Mouse (Mus musculus): ENCODE measurements at regions not wholly inside any gene's neighbourhood (a gene's known extent, or its start where the extent isn't known, plus 50 kb on each side); places are given as distances from the start of the nearest gene placed in this dataset.

DNA sequence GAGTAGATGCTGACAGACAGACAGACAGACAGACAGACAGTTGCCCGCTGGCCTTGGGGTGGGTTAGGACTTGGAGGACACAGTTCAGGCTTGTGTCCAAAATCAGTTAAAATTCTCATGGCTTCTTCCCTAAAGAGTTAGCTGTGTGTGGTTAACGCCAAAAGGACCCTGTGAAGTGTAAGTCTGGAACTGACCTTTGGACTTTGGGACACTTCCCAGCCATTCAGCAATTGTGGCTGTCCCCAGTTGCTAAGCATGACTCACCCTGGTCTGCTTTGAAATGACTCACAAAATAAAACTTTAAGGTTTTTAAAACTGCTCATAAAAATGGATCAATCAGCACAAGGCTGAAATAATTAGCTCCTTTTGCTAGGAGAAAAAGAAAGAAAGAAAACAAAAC, 220.5 kb upstream of the Vstm2b start:
- peak; percentile 54 for DNase-seq

DNA sequence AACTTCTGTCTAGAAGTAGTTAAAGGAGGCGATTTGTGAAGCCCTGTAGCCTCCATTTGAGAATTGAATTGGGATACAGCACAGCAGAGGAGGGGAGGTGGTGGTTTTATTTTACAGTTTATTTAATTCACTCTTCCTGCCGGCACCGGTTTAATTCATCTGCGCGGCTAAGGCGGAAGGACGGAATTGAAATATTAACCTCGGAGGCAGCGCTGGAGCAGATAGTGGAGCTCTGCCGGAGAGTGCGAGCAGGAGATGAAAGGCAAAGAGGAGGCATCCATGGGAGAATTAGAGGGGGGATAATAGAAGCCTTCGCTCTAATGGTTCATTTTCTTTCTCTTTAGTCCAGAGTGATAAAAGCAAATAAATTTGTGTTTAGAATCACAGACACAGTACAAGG, 217.6 kb upstream of the Vstm2b start:
- DNase-seq: peak; percentile 27

DNA sequence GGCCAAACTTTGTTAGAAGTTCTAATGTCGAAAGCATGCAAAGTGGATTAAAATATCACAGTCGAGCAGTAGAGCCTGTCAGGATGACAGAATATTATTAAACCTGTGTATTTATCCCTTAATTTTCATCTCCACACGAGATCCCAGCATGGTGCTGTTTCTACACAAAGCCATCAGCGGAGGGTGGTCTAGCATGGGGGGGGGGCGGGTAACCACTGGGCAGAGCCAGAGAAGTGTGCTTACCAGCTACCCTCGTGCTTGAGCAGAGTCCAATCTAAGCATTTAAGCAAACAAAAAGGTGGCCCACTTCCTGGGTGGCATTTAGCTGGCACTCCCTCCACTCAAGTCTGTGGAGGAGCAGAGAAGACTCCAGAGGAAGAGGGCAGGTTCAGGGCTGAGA, 217.1 kb upstream of the Vstm2b start:
- no peak for DNase-seq

DNA sequence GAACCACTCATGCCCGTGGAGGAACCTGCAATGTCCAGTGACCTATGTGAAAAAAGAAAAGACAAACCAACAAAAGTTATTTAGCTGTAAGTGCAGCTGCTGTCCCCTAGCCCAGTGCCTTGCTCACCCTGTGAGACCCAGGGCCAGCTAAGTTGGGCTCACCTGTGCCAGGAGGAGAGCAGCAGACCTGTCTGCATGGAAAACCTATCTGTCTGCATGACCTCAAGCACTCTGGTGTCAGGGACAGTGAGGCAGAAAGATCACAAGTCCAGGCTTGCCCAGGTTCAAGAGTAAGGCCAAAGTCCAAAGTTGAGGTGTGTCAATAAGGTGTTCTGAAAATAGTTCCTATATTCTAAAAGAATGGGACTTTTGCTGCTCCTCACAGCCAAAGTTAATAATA, 215.0 kb upstream of the Vstm2b start:
- DNase-seq: peak; percentile 53

DNA sequence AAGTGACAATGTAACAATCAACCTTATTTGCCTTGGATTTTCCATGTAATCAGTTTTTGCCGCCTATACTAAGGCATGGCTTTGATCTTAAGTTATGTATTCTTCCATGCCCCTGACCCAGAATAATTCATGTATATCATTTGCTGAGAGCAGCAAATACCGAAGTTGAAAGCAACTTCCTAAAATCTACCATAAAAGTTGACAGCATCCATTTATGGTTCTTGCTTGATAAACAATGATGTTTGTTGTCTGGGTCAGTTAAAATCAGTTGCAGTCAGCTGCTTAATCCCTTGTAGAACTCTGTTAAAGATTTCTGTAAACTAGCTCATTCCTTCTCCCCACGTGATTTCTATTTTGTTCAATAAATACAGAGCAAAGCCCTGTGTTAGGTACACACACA, 214.5 kb upstream of the Vstm2b start:
- no peak for DNase-seq

DNA sequence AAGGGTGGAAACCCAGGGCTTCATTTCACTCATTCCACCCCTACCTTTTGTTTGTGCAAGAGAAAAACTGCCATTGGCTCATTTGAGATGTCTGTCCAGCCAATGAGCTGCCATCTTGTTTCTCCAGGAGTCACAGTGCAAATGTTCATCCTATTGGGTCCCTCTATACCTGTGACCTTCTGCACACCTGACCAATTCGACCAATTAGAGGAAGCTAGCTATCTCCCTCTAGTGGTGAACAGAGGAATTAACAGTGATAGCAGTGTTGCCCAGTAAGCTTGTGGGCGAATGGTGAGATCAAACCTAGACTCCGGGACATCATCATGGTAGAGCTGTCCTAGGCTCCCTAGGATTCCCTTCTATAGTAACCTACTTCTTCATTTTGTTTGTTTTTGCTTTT, 211.1 kb upstream of the Vstm2b start:
- no peak for DNase-seq

DNA sequence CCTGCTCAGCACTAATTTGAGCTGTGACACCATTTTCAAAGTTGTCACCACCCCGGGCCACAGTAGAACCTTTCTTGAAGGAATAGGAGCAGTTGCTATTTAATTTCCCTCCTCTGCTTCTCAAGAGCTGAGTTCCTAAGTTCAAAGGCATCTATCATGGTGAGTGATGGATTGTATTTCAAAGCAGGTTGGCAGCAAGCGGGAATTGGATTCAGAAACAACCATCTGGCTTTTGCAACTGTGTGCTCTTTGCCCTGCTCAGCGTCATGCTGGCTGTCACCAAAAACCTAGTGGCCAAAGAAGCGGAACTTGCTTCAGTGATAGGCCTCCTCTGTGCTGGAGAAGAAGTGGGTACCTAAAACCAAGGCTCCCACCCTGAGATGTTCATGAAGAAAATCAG, 209.6 kb upstream of the Vstm2b start:
- DNase-seq: no peak

DNA sequence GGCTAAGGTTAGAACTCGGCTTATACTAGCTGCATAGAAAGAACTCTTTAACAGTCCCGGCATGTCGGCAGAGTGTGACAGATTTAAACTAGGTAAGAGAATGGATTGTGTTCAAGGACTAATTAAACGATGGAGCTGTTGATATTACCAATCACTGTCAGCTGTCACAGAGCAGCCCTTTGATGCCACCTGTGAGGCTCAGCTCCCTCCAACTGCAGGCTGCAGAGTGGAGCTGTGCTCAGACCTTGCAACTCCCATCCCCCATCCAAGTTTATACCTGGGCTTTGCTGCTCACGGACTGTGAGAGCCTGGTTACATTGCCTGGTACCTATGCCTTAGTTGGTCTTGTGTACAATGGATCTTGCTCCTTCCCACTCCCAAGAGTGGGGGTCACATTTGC, 204.4 kb upstream of the Vstm2b start:
- DNase-seq: no peak

DNA sequence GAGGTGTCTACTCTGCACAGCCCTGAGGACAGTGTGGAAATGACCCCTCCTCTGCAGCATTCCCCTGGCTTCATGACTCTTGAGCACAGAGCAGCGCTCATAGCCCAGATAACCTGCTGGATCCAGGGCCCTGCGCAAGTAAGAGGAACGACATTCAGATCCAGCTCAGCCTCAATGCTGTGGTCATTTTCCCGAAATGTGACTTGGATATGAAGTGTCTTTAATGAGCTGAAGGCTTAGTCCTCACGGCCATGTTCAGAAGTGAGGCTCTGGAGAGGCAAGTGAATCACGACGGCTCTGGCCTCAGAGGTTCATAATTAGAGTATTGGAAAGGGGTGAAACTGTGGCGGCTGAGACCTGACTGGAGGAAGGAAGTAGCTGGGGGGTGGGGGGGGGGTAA, 200.6 kb upstream of the Vstm2b start:
- no peak for DNase-seq

DNA sequence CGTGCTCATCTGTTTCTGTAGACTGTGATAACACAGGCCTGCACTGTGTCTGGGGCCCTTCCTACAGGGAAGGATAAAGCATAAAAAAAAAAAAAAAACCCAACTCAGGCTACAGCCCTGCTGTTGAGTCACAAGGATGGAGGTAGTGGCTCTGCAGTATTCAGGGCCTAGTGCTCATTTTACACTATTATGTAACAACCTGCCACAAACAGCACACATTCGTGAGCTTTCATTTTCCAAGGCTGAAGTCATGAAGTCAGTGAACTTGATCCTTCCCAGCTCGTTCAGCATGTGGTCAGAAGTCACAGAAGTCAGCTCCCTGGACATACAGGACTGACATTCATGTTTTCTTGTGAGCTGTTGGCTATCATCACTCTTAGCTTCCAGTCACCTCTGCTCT, 199.8 kb upstream of the Vstm2b start:
- DNase-seq: no peak

DNA sequence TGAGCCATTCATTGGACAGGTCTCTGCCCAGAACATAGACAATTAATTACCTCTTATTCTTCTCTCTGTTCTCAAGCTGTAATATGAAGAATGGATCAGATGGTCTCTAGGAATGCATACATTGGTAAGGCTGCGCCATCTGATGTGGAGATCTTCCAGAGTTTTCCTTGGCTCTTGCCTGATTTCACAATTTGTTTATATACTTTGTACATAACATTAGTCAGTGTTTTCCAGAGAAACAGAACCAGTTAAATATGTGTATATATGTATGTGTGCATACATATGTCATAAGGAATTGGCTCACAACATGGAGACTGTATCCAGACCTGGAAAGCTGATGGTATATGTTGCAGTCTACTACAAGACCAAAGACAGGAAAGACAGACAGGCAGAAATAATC, 198.5 kb upstream of the Vstm2b start:
- DNase-seq: no peak

DNA sequence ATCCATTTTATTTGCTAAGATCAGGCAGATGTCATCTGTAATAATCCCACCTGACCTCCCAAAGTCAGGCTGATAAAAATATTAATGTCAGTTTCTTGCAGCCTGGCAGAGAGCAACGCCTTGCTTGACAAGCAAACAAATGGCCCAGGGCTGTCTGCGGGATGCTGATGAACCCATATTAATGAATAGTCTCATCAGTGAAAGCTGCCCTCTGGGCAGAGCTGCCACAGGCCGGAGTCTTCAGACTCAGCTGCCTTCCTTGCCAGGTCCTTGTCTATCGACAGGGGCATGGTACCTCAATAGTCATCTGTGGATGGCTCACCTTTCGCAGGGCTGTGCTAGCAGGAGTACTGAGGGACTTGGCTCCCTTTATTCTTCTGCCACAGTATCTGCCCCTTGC, 197.5 kb upstream of the Vstm2b start:
- DNase-seq: no peak

DNA sequence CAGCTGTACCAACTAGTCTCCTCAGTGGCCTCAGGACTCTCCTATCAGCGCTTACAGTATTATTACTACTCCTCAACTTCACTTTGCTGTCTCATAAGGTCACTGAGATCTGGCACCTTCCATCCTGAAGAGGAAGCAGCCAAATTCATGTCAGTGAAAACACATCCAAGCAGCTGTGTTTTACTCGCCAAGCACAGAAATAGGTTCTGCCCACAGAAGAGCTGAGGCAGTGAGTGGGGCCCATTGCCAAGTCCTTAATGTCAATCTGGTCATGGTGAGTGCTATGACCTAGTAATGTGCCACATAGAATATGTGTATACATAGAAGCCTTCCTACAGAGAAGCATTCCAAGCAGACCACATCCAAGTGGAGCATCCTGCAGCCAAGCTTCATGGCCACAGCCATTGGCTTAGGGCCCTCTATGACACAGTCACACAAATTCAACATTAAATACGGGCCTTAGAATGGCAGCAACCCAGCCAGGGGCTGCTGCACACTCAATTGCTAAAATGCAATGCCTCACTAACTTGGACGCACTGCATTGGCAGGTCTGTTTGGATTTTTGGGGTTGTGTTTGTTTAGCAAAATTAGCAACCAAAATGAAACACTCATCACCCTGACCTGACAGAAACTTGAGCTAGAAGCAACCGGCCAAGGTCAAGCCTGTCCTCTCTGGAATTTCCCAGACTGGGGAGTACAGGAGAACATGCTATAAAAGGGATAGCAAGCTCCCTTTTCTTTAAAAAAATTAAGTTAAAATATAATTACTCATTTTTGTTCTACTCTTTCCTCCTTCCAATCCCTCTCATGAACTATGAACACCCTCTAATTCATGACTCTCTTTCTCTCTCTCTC, 195.7 kb upstream of the Vstm2b start:
- no peak for DNase-seq

DNA sequence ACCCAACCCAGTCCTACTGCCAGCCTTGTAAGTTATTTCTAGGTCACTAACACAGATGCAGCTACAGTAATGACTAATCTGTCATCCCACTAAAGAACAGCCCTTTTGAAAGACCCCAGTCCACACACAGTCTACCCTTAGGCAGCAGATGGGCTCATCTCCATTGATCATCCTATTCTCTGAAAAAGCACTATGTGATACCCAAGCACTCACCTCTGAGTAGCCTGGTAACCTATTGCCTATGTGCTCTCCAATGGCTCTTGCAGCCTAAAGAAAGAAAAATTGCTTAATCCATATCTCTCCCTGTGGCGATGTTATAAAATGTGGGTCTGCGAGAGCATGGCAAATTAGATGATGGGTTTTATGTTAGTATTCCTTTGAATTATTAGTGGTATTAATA, 189.9 kb upstream of the Vstm2b start:
- DNase-seq: no peak

DNA sequence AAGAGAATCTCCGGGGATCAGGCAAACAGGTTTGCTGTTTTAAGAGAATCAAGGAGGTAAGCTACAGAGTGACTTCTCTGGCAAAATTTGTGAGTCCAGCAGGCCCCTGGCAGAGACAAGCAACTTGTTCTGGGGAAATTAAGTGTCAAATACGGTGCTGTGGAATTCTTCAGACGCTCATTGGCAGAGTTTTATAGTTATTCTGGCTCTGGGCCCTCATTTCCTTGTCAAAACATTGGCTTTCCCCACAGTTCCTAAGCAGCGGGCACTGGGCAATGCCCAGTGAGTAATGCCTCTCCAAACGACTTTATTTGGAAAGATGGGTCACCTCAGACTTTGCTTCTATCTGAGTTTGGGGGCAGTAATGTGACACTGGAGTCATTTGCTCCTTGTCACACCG, 180.1 kb upstream of the Vstm2b start:
- DNase-seq: no peak

DNA sequence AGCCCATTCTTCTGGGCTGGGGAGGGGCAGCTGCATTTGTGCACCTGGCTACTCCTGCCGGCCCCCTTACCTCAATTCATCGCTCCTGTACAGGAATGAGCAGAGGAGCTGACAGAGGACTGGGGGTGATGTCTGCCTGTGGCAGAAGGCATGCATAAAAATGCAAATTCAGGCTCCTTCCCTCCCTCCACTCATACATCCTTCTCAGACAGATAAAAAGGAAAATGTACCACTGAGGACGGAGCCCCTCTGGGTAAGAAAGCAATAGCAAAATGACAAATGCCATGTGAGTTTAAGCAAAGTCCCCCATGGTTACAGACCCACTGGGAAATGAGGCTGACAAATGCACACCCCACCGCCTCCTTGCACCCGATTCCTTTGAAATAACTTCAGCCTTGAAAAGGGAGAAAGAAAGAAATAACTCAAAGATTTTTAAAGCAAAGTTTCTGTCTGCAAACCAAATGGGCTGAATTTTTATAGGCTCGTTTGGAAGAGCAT, 161.1 kb upstream of the Vstm2b start:
- DNase-seq: no peak

DNA sequence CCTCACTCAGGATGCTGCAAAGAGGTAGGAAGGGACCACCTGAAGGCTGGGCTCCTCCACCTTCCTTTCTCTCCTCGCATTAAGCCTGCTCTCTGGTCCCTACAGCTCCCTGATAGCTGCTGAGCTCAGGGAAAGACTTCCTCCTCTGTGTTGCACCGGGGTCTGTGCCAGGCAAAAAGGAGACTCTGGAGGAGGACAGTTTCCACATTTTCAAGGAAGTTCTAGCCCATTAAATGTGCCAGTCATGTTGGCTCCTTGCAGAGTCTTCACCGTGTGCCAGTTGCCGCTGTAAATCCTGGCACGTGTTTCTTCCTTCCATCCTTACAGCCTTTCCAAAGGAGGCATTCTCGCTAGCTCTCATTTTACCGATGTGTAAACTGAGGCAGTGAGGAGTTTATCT, 160.6 kb upstream of the Vstm2b start:
- no peak for DNase-seq

DNA sequence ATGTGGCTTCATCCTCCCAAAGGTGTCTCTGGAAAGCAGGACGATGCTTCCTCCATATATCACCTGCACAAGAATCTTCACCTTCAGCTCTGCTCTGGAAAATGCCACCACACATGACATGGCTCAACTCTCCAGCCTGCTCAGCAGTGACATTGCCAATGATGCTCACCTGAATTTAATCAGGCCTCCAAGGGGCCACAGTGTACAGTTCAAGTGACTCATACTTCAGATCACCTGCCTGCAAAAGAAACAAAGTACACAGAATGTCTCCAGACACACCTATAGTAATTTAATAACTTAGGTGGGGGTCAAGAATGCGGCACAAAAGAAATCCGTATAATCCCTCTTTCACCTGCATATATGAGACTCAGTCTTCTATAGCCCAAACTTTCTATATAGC, 160.0 kb upstream of the Vstm2b start:
- no peak for DNase-seq

DNA sequence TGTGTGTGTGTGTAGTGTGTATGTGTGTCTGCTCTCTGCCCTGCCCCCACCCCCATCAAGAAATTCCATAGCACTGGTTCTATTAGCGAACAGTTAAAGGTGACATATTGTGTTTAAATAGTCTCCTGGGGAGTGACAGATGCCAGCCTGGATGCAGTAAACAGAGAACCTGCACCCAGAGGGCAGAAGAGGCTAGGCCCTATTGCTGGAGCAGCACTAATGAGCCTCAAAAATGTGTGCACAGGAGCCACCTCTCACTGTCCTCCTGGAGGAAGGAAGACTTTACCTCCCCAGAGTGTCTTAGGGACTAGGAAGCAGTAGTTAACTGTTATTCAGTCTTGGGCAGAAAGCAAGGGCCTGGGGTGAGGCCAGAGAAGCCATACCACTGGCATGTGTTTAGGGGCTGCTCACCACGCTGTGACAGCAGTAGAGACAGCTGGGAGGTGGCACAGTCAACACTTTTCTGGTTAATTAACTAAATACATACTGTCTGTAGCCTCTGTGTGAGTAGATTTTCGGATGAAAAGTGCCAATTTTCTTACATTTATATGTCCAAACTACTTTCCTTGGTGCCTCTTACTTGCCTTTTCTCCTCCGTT, 155.5 kb upstream of the Vstm2b start:
- DNase-seq: no peak

DNA sequence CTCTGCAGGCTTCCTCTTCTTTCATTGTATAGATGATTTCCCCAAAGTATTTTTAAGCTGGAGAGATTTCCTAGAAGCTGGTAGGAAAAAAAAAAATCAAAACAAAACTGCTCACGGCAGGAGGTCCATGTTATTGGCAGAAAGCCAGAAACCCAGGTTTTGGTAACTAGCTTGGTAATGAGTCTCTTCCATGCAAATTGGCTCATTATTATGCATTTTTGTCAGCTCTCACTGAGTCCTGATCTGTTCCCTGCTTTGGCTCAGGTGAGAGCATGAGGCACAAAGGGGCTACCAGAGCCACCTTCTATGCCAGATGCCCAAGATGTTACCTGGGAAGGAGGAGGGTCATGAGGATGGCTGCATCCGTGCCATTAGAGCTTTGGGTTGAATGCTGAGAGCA, 146.3 kb upstream of the Vstm2b start:
- peak; percentile 9 for DNase-seq

DNA sequence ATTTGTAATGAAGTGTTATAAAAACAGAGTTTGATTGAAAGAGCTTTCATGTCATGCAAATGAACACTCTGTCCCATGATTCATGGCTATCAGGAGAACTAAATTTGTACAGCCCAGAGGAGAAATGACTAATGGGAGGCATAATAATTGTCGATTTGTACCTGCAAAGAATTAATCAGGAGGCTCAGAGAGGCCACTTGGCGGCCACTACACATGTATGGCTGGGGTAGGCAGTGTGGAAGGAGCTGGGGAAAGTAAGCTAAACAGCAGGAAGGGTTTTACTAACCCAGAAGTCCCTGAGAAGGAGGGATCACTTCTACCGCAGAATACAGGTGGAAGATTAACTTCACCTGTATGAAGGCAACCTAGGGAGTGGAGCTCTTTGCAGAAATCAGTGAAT, 145.9 kb upstream of the Vstm2b start:
- no peak for DNase-seq

DNA sequence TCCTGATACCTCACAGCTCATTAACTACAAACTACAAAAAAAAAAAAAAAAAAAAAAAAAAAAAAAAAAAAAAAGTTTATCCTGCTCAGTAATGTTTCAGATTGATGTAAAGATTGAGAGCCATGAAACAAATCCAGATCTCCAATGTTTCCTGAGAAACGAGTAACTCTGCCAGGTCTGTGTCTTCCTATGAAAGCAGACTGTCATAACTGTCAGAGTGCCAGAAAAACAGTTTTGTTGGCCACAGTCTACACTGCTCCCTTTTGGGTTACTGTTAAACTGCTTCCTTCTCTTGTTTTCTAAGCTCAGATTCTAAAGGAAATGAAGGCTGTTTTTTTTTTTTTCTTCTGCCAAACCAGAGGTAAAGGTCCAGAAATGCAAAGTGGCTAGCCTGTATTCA, 144.6 kb upstream of the Vstm2b start:
- DNase-seq: no peak

DNA sequence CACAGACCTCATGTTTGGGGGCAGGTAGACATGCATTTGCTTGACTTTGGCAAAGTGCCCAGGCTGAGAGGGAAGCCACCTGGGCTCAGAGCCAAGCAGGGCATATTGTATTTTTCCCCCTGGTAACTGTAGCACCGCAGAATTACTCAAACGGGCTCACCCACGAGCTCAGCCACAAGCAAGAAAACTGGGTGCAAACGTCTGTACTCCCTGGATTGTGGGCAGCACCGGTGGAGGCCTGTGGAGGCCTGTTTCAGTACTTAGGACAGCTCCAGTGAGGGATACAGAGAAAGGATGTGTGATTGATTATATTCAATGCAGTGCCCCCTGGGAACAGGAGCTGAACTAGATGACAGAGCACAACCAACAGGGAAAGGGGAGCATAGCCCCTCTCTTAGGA, 135.6 kb upstream of the Vstm2b start:
- peak; percentile 8 for DNase-seq

DNA sequence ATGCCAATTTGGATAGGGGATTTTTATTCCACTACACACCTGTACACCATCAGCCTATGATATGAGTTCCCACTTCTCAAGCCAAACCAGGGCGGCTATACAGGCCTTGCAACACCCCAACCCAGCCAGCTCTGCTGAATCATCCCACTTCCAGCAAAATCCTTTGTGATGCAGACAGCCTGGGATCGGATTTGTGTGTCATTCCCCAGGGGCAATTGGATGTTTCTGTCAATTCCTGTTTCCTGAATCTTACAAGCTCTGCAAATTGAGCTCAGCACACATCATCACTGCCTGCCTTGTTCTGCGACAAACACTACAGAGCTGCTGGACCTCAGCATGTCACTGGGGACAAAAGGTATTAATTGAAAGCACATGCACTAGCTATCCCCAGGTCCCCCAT, 132.0 kb upstream of the Vstm2b start:
- no peak for DNase-seq

DNA sequence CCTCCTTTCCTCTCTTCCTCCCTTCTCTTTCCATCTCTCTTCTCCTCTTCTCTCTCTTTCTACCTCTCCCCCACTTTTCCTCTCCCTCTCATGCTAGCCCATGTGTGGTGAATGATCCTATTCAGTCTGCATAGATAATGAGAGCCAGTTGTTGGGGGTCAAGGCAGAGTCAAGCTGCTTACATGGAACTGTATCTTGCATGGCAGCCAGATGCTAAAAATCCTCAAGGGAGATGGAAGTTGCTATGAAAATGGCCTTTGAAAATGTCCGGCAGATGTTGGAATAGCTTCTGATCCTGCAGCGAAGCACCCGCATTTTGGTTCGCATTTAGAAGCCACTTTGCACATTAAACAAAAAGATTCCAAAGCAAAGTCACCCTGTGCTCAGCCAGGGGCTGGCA, 121.9 kb upstream of the Vstm2b start:
- no peak for DNase-seq
